Mouse (Mus musculus) hindbrain, embryonic 14.5 days (tissue): ENCODE measurements at regions not wholly inside any gene's neighbourhood (a gene's known extent, or its start where the extent isn't known, plus 50 kb on each side); places are given as distances from the start of the nearest gene placed in this dataset.
A peak's percentile ranks its signal among the peaks of the same experiment; 100 is the strongest.

ENCODE experiments used
- ATAC-seq: fragments of 200-750 bp; cut with Nextera tagmentation; 2 replicates; pipeline ENCODE4 v1.8.0; 2017; ENCODE audit warnings: moderate number of reproducible peaks, mild to moderate bottlenecking, moderate TSS enrichment, moderate library complexity; ENCODE audit not compliant: low FRiP score
- DNase-seq: peaks from one replicate; pipeline ENCODE4 v3.0.0-alpha.2; 2015; ENCODE audit warnings: low spot score
- H3K27ac ChIP-seq: fragments of 300-500 bp; sonication (generic); 2 replicates; pipeline ENCODE4 v1.5.1; 2014; ENCODE audit warnings: mild to moderate bottlenecking, moderate library complexity
- H3K27me3 ChIP-seq: fragments of 300-500 bp; sonication (generic); 2 replicates; pipeline ENCODE4 v1.6.1; 2014; ENCODE audit warnings: mild to moderate bottlenecking, low read length, mixed read lengths; ENCODE audit not compliant: control insufficient read depth, insufficient read depth
- H3K36me3 ChIP-seq: fragments of 300-500 bp; sonication (generic); replicated peaks from 2 replicates; pipeline ENCODE4 v1.6.1; 2014; ENCODE audit not compliant: control insufficient read depth, insufficient read depth
- H3K4me1 ChIP-seq: fragments of 300-500 bp; sonication (generic); replicated peaks from 2 replicates; pipeline ENCODE4 v1.6.1; 2014; ENCODE audit warnings: antibody characterized with exemption, low read length, mixed read lengths; ENCODE audit not compliant: control insufficient read depth, insufficient read depth
- H3K4me2 ChIP-seq: fragments of 300-500 bp; sonication (generic); replicated peaks from 2 replicates; pipeline ENCODE4 v1.6.1; 2014; ENCODE audit warnings: mild to moderate bottlenecking, moderate library complexity
- H3K4me3 ChIP-seq: fragments of 300-500 bp; sonication (generic); replicated peaks from 2 replicates; pipeline ENCODE4 v1.5.1; 2014; ENCODE audit warnings: mild to moderate bottlenecking, low read length
- H3K9ac ChIP-seq: fragments of 300-500 bp; sonication (generic); 2 replicates; pipeline ENCODE4 v1.6.1; 2014
- H3K9me3 ChIP-seq: fragments of 300-500 bp; sonication (generic); 2 replicates; pipeline ENCODE4 v1.6.1; 2016; ENCODE audit warnings: low read length; ENCODE audit not compliant: control insufficient read depth
- WGBS: fragments of 180-500 bp; shearing (Covaris S2); extraction: QIAGEN DNeasy Blood & Tissue Kit; methylation state at CpG from one replicate; pipeline ENCODE4 v1.1.7; 2014; 5-methylcytosine and 5-hydroxymethylcytosine counted together

DNA sequence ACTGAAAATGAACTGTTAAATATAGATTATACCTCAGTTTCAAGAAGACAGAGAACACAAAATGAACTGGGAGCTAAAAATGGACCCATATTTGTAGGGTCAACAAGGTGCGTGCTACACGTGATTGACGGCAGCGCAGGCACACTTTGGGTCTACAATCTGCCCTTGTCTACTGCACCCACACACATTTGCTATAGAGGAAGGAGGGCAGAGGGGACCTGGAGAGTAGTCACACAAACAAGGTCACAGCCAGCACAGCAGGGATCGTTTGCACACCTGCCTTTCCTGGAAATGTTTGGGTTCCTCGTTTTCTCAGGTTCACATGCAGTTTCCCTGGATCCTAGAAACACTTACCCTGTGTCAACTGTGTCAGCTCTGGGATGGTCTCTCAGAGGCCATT lies 63.3 kb upstream of the Cnksr3 start:
- Histone ChIP-seq H3K4me3 (no peak overlapping the region), H3K36me3 (no peaks in the 10 kb centered on the region), H3K4me1 (no peaks in the 10 kb centered on the region), H3K9ac (no peak overlapping the region), H3K4me2 (no peak overlapping the region), H3K27me3 (no peaks in the 10 kb centered on the region), H3K27ac (no peak overlapping the region), H3K9me3 (no peaks in the 10 kb centered on the region)
- WGBS: 87% methylated on average over 6 of the region's 6 CpGs
- ATAC-seq: no peak
- no peak for DNase-seq

DNA sequence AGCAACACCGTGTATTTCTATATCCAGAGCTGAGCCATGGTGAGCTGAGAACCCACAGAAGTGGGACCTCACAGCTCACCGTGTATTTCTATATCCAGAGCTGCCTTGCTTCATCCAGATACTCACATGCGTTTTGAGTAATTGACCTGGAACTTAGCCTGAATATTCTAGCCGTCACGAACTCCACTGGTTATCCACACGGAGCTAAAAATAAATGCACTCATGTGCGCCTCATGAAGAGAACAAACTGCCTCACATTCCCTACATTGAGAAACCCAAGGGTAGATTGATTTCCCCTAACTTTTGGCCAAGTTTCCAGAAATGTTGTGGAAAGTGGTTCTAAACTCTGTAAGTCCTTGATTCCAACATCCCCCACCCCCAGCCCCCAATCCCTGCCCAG lies 62.4 kb upstream of the Cnksr3 start:
- no peak overlapping the region for H3K27ac ChIP-seq
- H3K9ac ChIP-seq: no peak overlapping the region
- ATAC-seq (no peak), DNase-seq (no peak)
- 86% methylated on average over 7 of the region's 7 CpGs for WGBS
- H3K36me3 ChIP-seq: no peaks in the 10 kb centered on the region
- H3K4me2 ChIP-seq: no peak overlapping the region
- no peaks in the 10 kb centered on the region for H3K9me3 ChIP-seq
- H3K4me1 ChIP-seq: no peaks in the 10 kb centered on the region
- H3K27me3 ChIP-seq: no peaks in the 10 kb centered on the region
- no peak overlapping the region for H3K4me3 ChIP-seq

GRCm38 (mm10) chr10:7271156-7271555 lies 59.1 kb upstream of the Cnksr3 start:
- no peaks in the 10 kb centered on the region for H3K36me3 ChIP-seq
- no peaks in the 10 kb centered on the region for H3K27me3 ChIP-seq
- 78% methylated on average over 5 of the region's 5 CpGs for WGBS
- DNase-seq (no peak), ATAC-seq (no peak)
- H3K9me3 ChIP-seq: no peaks in the 10 kb centered on the region
- H3K9ac ChIP-seq: no peak overlapping the region
- no peak overlapping the region for H3K4me2 ChIP-seq
- no peak overlapping the region for H3K27ac ChIP-seq
- H3K4me3 ChIP-seq: no peak overlapping the region
- no peaks in the 10 kb centered on the region for H3K4me1 ChIP-seq

GRCm38 (mm10) chr10:7268386-7269033 lies 56.5 kb upstream of the Cnksr3 start:
- no peak overlapping the region for H3K4me2 ChIP-seq
- DNase-seq (peak; percentile 49), ATAC-seq (0 out of 2 replicates have a peak, but pooled peaks have one; percentile 19)
- no peak overlapping the region for H3K9ac ChIP-seq
- H3K27ac ChIP-seq: no peak overlapping the region
- H3K4me3 ChIP-seq: no peak overlapping the region
- H3K9me3 ChIP-seq: 0 out of 2 replicates have a peak, but pooled peaks cover 3% of the 10 kb centered on the region
- 0 out of 2 replicates have a peak, but pooled peaks cover 4% of the 10 kb centered on the region for H3K4me1 ChIP-seq
- H3K36me3 ChIP-seq: no peaks in the 10 kb centered on the region
- no peaks in the 10 kb centered on the region for H3K27me3 ChIP-seq
- WGBS: 76% methylated on average over 9 of the region's 9 CpGs

- peak; percentile 21; the same call in 1 of the 2 replicates for ATAC-seq
Observed at GRCm38 (mm10) chr10:7267903-7268302, 55.9 kb upstream of the Cnksr3 start.

GRCm38 (mm10) chr10:7267106-7267505 lies 55.1 kb upstream of the Cnksr3 start:
- Histone ChIP-seq H3K9me3 (0 out of 2 replicates have a peak, but pooled peaks cover 5% of the 10 kb centered on the region), H3K36me3 (no peaks in the 10 kb centered on the region), H3K27ac (no peak overlapping the region), H3K4me1 (0 out of 2 replicates have a peak, but pooled peaks cover 4% of the 10 kb centered on the region), H3K4me3 (no peak overlapping the region), H3K4me2 (no peak overlapping the region), H3K27me3 (no peaks in the 10 kb centered on the region), H3K9ac (no peak overlapping the region)
- WGBS: 72% methylated on average over 4 of the region's 4 CpGs
- ATAC-seq (no peak), DNase-seq (no peak)

More at GRCm38 (mm10) chr10:7267903-7268302, 55.9 kb upstream of the Cnksr3 start:
- Histone ChIP-seq H3K27me3 (no peaks in the 10 kb centered on the region), H3K4me3 (no peak overlapping the region), H3K36me3 (no peaks in the 10 kb centered on the region), H3K4me2 (no peak overlapping the region), H3K9me3 (0 out of 2 replicates have a peak, but pooled peaks cover 5% of the 10 kb centered on the region), H3K27ac (no peak overlapping the region), H3K4me1 (0 out of 2 replicates have a peak, but pooled peaks cover 4% of the 10 kb centered on the region), H3K9ac (no peak overlapping the region)
- WGBS: 85% methylated on average over 4 of the region's 4 CpGs
- no peak for DNase-seq

DNA sequence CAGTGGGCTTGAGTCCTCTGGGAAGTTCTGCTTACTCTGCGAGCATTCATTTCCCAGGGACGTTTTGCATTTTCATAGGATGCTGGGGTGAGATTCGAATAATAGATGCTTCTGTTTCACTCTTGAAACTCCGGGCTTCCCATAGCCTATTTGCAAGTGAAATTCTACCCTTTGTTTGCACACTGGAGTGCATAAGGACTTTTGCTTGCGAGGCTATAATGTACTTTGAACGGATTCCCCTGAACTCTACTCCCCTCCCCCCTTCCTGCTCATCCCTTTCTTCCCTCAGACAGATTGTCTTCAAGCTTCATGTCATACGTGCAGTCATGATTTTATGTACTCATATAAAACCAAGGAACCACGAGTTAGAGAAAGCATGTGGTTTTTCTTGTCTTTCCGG lies 53.4 kb upstream of the Cnksr3 start:
- Histone ChIP-seq H3K27ac (no peak overlapping the region), H3K9me3 (0 out of 2 replicates have a peak, but pooled peaks cover 5% of the 10 kb centered on the region), H3K27me3 (no peaks in the 10 kb centered on the region), H3K36me3 (no peaks in the 10 kb centered on the region), H3K4me1 (0 out of 2 replicates have a peak, but pooled peaks cover 4% of the 10 kb centered on the region), H3K4me2 (no peak overlapping the region), H3K4me3 (no peak overlapping the region), H3K9ac (no peak overlapping the region)
- 23% methylated on average over 9 of the region's 9 CpGs for WGBS
- ATAC-seq (no peak), DNase-seq (no peak)

- H3K4me3 ChIP-seq: no peak overlapping the region
- DNase-seq (no peak), ATAC-seq (no peak)
- H3K27ac ChIP-seq: no peak overlapping the region
- 0 out of 2 replicates have a peak, but pooled peaks cover 4% of the 10 kb centered on the region for H3K4me1 ChIP-seq
- 0 out of 2 replicates have a peak, but pooled peaks cover 5% of the 10 kb centered on the region for H3K9me3 ChIP-seq
- 75% methylated on average over 4 of the region's 4 CpGs for WGBS
- no peaks in the 10 kb centered on the region for H3K27me3 ChIP-seq
- no peak overlapping the region for H3K4me2 ChIP-seq
- no peaks in the 10 kb centered on the region for H3K36me3 ChIP-seq
- H3K9ac ChIP-seq: no peak overlapping the region
Observed at GRCm38 (mm10) chr10:7264721-7265120, 52.7 kb upstream of the Cnksr3 start.
